Mouse (Mus musculus) layer of hippocampus, adult 9-10 months (tissue): ENCODE results near the gene St6galnac5.

Source experiments
- DNase-seq: peaks from one replicate; pipeline ENCODE4 v3.0.0; 2022; ENCODE audit warnings: low spot score

Gene St6galnac5

DNA sequence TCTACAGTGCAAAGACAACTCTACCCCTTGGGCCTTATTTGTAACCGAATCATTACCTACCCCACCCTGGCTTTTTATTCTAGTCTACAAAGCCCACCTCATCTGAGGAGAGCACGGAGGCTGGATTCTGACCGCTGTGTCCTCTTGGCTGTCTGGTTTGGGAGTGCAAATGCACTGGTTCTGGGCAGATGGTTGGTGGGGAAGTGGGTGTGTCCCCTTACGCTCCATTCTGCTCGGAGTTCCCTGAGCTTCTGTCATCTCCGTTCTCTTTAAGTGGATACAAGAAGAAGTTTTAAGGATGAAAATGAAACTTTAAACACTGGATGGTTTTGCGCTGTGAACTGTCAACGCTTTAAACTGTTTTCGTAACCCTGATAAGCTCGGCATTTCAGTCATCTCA lies 68.9 kb downstream of the St6galnac5 start:
- DNase-seq: no peak

DNA sequence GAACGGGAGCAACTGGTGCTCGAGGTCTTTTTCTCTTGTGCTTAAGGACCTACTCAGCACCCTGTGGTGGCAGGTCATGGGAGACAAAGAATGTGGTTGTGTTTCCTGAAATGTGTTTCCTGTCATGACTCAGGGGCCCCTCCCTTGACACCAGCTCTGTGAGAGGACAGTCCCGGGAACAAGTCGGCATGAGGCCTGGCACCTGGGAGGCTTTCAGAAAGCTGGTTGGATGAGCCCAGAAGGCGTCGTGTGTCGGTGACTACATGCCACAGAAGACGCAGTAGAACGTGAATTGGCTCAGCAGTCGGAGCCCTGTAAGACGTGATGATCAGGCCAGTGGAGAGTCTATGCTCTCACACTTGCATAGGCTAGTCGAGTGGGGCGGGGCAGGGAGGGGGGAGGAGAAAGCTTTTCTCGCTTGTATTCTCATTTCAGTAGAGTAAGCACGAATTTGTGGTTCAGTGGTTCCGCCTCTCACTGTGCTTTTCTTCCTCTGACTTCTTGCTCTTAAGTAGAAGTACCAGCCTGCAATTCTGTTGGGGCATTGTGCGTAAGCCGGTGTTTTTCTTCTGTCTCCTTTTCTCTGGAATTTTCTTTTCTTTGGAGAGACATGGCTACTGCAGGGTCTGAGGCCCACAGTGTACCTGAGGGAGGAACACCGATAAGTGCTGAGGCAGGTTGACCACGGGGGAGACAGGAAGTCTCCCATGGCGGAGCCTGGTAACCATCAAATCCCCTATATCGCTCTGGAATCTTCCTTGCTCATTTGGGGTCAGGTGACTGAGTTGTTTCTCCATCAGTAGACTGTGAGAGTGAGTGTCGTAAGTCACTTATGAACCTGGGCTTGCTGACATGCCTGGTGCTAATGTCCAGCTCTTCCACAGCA lies 69.6 kb downstream of the St6galnac5 start:
- DNase-seq: no peak

DNA sequence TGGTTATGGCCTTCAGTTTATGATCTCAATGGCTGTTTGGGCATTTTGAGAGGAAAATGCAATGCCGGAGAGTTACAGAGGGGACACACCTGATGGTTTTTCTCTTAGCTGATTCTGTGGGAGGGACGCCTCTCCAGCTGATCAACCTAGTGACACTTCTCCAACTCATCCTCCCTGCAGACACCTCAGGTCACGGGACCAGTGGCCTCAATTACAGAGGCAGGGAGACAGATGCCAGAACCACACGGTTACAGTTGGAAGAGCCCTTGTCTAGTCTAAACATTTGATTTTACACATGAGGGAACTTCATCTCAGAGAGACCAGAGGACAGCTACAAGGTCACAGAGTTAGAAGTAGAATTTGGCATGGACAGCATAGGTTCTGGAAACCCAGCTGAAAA lies 70.5 kb downstream of the St6galnac5 start:
- no peak for DNase-seq

DNA sequence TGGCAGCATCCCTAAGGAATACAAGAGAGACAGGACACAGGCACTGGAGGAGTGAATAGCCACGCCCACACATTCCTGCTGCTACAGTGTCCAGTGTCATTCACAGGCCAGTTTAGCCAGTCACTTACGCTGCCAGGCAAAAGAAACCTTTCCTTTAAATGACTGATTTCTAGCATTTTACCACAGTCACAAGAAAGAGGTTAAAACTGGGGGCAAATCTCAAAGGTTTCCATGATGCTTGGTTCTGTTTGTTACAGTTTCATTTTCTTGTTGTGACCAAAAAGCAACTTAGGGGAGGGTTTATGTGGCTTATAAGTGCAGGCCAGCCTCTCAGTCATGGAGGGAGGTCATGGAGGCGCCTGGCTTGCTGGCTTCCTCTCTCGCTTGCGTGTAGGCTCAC lies 74.4 kb downstream of the St6galnac5 start:
- DNase-seq: no peak

DNA sequence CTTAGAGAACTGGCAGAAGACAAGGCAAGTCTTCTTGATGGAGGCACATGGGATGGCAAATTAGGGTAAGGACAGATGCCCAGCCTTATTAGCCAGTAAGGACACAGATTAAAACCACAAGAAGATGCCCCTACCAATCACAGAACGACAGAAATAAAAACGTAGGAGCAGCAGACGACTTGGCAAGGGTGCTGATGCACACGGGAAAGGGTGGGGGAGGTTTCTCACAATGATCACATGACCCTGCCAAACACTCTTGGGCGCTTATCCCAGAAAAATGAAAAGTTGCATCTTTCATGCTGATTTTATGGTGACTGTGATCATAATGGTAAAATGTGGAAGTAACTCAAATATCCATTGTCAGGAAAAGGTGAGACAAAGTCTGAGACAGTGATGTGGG lies 75.0 kb downstream of the St6galnac5 start:
- DNase-seq: no peak

DNA sequence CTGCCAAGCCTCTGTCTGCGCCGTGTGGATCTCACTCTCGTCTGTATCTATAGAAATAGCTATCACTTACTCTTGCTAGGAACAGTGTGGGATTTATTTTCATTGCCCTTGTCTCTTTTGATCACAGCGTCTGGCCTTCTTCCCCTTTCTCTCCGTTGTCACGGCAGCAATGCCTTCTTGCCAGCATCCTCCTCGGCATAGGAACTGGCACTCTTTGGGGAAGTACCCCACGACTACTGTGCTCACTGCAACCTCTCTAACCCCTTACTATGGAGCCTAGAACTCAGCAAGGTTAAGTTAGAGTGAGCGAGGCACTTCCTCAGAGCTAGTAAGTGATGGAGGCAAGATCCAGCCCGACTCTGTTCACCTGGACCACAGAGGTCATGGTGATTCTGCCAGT lies 76.2 kb downstream of the St6galnac5 start:
- no peak for DNase-seq

DNA sequence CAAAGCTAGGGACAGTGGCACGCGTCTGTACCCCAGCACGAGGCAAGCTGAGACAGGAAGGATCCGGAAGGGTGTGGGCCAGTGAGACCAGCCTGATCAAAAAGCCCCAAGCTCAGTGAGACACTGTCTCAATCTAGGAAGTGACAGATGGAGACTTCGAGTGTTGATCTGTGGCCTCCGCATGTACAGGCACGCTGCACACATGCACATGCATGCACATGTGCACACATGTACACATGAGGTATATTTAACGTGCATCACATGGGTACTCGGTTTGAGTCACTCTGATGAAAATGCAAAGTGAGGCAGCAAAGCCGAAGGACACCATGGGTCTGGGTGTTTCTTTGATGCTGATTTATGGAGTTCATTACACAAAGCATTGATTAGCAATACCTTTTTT lies 77.0 kb downstream of the St6galnac5 start:
- no peak for DNase-seq

DNA sequence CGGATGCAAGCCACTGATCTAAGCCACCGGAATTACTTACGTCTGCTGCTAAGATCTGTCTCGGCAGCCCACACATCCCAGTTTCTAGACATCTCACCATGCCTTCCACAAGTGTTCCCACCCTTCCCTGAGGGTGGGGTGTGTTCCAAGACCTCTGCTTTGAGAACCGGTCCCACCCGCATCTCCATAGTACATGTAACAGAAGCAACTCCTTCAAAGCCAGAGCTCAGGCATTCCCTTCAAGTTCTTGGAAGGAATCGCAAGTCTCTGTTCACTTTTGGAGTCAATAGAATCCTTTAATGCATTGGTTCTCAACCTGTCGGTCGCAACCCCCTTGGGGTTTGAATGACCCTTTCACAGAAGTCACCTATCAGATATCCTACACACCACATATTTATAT lies 83.1 kb downstream of the St6galnac5 start:
- DNase-seq: no peak

DNA sequence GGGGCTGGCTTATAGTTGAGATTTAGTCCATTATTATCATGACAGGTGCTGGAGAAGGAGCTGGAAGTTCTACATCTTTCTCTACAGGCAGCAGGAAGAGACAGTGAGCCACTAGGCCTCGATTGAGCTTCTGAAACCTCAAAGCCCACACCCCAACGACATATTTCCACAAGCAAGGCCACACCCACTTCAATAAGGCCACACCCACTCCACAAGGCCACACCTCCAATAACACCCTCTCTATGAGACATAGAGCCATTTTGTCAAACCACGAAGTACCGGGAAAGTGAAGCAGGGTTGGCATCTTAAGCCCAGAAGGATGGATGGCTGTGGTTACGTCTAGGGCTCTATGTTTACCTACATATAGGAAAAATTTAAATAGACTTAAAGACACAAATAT lies 84.8 kb downstream of the St6galnac5 start:
- no peak for DNase-seq

DNA sequence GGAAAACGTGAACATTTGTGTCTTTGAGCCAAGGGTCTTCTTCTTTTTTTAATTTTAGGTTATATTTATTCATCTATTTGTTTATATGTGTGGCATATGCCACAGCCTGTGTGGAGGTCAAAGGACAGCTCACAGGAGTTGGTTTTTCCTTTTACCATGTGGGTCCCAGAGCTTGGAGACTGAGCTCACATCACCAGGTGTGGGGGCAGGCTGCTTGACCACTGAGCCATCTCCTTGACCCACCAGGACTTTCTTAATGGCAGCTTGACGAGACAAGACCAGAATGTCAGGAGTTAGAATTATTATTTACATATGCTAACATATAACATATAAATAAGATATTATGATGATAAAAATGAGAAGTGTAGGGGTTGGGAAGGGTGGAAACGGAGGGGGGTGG lies 85.9 kb downstream of the St6galnac5 start:
- DNase-seq: no peak

DNA sequence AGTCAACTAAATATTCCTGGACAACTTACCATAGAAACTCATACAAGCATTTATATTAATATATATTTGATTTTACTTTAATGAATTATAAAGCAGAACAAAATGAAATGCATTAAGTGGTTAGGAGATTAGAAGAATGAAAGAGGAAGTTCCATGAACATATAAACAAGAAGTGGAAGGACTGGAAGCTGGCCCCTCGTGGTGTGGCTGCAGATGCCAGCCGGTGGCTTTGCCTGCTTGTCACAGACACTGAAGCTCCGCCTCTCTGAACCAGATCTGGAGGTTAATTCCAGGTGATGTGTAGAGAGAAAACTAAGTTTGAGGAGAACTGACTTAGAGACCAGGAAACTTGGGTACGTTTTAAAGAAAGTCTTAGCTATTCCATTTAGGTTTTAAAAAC lies 87.1 kb downstream of the St6galnac5 start:
- DNase-seq: no peak

DNA sequence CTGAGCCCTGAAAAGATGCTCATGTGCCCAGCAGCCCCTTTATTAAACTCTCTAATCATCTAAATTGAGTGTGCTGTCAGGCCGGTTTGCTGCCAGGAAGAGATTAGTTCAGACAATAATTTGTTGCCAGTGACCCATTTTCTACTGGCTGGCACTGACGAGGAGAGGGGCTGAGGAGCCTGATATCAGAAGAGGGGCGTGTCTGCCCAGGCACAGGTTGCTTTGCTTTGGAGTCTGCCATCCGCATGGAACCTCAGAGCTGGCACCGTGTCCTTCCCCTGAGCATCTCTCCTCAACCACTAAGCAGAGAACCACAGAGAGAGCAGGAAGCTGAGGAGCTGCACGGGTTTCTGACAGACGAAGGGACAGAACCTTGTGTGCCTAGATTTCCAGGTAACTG lies 93.9 kb downstream of the St6galnac5 start:
- DNase-seq: no peak

DNA sequence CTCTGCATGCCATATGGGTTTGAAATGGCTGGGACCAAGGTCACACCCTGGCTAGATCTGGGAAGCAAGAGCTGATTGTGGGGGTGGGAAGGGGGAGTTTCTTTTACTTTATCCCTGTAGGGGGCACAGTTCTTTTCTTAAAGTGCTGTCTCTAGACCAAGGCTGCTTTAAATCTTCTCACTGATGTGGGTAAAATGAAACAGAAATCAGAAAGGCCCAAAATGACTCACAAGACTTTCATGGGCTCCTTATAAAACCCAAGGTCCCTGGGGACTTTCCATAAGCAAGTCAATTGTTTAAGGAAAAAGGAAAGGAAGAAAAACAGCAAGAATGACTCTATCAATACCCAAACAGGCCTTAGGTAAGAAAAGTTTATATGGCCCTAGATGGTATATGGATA lies 95.3 kb downstream of the St6galnac5 start:
- no peak for DNase-seq

DNA sequence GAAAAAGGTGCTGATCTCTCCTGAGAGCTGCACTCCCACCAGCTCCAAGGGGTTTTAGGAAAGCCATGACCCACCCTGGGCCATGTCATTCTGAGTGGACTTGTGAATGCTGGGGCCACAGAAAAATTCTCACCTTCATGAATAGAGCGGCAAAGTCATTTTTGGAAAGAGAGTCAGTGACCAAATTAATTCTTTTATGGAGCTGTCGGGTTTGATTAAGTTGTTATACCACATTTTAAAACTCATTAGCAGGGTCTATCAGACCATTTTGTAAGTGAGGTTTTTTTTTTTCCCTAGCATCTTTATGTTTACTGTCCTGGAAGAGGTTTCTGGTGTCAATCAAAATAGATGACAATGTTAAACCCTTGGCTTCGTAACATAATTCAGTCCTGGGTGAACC lies 98.5 kb downstream of the St6galnac5 start:
- no peak for DNase-seq

DNA sequence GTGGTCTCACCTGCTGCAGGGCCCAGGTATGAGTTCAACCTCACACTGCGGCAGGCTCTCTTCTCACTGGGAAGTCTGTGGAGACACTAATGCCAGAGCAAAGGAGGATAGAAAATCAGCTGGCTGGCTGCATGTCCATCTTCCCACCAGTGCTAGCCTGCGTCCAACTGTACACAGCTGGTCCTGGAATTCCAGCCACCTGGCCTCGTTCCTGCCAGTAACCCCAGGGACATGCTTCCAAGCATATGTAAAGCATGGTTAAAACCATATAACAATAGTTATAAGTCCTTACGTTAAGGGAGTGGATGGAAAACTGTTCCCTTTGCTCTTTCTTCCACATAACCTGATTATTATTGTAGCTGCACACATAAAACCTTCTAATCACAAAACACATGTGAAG lies 100.3 kb downstream of the St6galnac5 start:
- no peak for DNase-seq

DNA sequence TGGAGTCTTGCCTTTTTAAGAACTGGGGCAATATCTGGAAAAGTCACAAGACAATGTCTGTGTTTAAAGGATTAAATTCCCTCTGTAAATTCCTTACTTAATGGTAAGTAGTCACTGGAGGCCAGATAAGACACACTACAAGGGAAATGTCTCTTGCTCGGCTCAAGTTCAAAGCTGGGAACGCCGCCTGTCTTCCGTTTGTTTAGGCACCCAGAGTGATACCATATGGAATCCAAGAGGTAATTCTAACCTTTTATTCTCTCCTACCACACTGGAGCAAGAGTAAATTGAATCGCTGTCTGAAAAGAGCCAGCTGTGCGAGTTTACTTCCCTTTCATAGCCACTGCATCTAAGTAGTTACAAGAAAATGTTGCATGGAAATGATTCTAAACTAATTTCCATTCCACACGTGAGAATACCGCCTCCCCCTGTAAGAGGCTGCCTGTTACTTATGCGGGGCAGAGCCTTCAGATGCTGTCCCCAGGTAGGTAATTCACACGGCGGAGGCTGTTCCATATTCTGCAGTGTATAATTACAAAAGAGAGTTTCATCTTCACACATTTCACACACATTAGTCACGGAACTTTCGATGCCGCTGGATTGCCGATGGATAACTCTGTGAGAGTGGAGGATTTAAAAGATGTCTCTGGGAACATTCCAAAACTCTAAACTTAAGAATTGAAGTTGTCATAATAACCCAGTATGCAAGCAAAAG lies 101.8 kb downstream of the St6galnac5 start:
- no peak for DNase-seq

DNA sequence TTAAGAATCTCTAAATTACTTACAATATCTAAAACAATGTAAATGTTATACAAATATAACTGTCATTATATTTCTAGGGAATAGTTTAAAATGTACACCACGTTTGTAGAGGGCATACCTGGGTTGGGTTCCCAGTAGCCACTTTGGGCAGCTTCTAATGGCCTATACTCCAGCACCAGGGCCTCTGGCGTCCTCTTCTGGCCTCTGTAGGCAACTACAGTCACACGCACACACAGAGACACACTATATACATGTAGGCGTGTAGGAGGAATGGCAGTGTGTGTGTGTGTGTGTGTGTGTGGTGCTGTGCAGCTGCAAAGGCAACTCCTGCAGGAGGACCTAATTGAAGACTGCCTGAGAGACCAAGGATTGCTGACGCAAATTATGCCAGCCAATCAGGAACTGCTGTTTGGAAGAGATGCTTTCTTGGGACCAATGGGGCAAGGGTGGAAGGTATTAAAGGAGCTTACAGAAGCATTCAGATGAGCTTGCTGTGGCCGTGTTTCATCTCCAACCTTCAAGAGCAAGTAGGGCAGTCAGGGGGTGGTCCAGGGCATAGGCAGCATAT lies 106.2 kb downstream of the St6galnac5 start:
- DNase-seq: no peak

DNA sequence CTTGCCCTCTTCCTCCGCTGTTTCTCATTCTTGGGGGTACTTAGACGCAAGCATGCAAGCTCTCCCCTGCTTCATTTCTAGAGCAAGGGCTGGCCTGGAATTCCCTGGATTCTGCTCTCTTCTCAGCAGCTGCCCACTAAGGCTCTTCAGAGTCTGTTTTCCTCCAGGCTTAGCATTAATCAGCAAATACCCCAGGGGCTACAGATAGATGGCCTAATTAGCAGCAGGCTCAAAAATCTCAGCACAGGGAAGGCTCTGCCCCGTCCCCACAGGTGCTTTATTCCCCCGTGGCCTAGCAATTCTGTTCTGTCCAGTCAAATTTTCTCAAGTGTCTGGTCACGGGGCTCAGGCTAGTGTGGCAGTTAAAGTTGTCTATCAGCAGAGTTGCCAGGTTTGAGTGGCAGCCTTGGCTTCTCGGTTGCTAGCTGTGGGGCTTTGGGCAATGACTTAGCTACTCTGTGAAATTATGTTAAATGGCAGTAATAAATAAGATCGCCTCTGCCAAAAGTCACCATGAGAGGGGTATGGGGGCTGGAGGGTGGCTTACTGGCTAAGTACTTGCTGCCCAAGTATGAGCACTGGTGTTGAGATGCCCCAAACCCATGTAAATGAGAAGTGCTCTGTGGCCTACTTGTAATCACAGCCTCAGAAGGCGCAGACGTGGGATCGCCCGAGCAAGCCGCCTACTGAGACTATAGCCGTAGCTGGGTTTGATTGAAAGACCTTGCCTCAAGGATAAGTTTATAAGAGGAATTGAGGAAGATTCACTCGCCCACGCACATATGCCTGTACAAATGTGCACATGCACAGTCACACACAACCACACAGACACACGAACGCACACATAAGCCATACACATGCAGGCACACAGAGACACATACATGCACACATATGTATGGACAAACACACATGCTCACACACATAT lies 107.4 kb downstream of the St6galnac5 start:
- no peak for DNase-seq

DNA sequence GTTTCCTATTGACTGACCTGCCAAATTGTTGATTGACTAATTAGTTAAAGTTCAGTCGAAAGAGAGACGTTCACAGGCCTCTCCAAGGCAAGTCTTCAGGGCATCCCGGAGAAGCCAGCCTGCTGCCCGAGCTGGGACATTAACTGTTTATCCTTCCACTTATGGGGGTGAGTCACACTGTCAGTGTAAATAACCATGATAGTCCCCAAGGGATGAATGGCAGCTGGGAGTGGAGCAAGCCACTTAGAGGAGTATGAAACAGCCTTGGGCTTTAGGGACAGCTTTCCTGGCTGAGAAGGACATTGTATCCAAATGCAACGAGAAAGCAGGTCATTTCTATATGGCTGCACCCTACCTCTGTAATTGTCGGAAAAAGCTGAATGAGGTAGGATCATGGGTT lies 109.5 kb downstream of the St6galnac5 start:
- no peak for DNase-seq

DNA sequence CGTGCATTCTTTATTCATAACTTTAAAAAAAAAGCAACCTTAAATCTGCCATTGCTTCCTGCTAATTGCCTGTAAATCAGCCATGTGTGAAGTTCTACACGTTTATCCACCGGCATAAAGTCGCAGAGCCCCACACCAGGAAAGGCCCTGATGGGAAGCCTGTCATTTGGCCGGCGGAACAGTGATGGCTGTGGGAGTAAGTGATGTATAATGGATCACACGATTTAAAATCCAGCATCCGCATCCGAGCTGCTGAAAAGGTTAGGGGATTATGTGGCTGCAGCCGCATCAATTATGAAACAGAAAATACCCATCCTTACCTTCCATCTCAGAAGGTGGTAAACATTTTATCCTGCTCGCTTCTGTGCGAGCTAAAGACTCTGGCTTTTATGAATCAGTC lies 110.0 kb downstream of the St6galnac5 start:
- no peak for DNase-seq

DNA sequence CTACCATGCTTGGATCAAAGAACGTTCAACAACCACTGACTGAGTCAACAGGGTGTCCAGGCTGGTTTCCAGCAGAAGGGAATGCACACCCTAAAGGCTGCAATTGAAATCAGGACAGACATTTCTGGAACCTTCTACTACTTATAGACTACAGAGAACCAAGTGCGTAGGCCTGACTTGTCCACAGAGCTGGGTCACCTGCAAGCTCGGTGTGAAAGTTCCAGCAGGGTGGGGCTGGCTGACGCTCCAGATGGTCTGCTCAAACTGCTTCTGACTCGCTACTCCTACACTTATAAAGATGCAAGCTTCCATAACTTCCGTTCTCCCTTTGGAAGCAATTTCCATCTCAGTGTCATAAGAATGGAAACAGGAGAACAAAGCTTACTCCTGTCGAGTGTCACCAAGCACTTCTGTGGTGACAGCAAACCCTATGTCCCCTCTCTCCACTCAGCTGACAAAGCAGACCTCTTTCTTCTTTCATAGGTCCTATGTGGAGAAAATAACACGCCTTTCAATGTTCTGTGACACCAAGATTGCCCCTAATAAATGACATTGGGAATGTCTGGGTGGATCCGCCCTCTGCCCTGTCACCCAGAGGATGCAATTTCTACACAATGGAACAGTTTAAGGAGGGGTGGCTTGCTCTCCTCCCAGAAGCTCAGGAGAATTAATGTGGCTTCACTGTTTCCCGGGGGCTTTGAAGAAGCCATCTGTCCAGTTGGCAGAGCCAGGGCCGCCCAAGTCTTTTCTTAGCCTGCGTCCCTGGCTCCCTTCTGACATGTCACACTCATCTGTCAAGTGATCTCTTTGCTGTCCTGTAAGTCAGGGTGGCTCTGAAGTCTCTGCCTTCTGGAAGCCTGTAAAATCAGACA lies 114.2 kb downstream of the St6galnac5 start:
- no peak for DNase-seq
